Mouse (Mus musculus) MEL (cell line): ENCODE measurements at regions not wholly inside any gene's neighbourhood (a gene's known extent, or its start where the extent isn't known, plus 50 kb on each side); places are given as distances from the start of the nearest gene placed in this dataset.

Experiments used
- MAZ ChIP-seq: IDR thresholded peaks from 2 replicates; pipeline ENCODE4 v1.6.1; 2012; ENCODE audit warnings: low read depth, mild to moderate bottlenecking, inconsistent platforms, low read length, improper control_type of control experiment
- RAD21 ChIP-seq: IDR thresholded peaks from 2 replicates; pipeline ENCODE4 v1.6.1; 2011; ENCODE audit warnings: mild to moderate bottlenecking, low read depth, low read length, improper control_type of control experiment
- UBTF ChIP-seq: IDR thresholded peaks from 2 replicates; pipeline ENCODE4 v1.6.1; 2012; ENCODE audit warnings: low read depth, mild to moderate bottlenecking, inconsistent platforms, low read length, improper control_type of control experiment, moderate library complexity, borderline replicate concordance; ENCODE audit not compliant: insufficient read depth

- no peak for TF ChIP-seq MAZ
- TF ChIP-seq RAD21, result no peak
- TF ChIP-seq UBTF, result no peak
These were observed 53.0 kb upstream of the Ccn1 start for GRCm38 (mm10) chr3:145702739-145703138.
